Comparison of ENCODE assay signal across 9 mouse cellular contexts in genomic region chr8:119824100-119824499, GRCm38 (mm10). TPM values are rescaled to one million over a fixed set of nuclear protein-coding genes. Genes with fewer than 3 reads are reported as not detected.
DNase-seq lines count a peak whose midpoint lies in the region; ATAC-seq and TF ChIP-seq lines count a peak whose summit lies in the region.
"Had no signal": no experiment of that assay in that cellular context is flagged by ENCODE, and none has a peak within 500 bp of the region (broad histone marks: within the 10 kb centered on the region; RNA-seq: fewer than 3 reads in every experiment).

No protein-coding gene starts in this region.

- H3K9me3 ChIP-seq in forebrain, postnatal 0 days (ENCODE audit: low read length) = no peaks in the 10 kb centered on the region
- H3K9me3 ChIP-seq in forebrain, embryonic 13.5 days (replicated peaks) = no peaks in the 10 kb centered on the region
- no peaks in the 10 kb centered on the region for H3K9me3 ChIP-seq in midbrain, embryonic 12.5 days
- H3K9me3 ChIP-seq in midbrain, embryonic 13.5 days = no peaks in the 10 kb centered on the region
- H3K9me3 ChIP-seq: stomach, embryonic 15.5 days had no signal

- no peak overlapping the region for H3K4me2 ChIP-seq in forebrain, postnatal 0 days (ENCODE audit: low read depth)
- H3K4me2 ChIP-seq in forebrain, embryonic 13.5 days = no peak overlapping the region
- H3K4me2 ChIP-seq in midbrain, embryonic 12.5 days (replicated peaks) = no peak overlapping the region
- no peak overlapping the region for H3K4me2 ChIP-seq in midbrain, embryonic 13.5 days (replicated peaks)
- H3K4me2 ChIP-seq: stomach, embryonic 15.5 days had no signal

- WGBS in forebrain, postnatal 0 days = 46% methylated on average over 4 of the region's 4 CpGs
- 42% methylated on average over 4 of the region's 4 CpGs for WGBS in forebrain, embryonic 13.5 days
- 30% methylated on average over 4 of the region's 4 CpGs for WGBS in midbrain, embryonic 12.5 days
- WGBS in midbrain, embryonic 13.5 days = 42% methylated on average over 4 of the region's 4 CpGs

- no peak for TF ChIP-seq CTCF in forebrain, postnatal 0 days (IDR thresholded peaks at IDR 0.05; ENCODE audit: low read depth)

- H3K27me3 ChIP-seq in forebrain, postnatal 0 days (ENCODE audit: insufficient read depth, low read length) = no peaks in the 10 kb centered on the region
- H3K27me3 ChIP-seq in forebrain, embryonic 13.5 days = no peaks in the 10 kb centered on the region
- 0 out of 2 replicates have a peak, but pooled peaks cover 3% of the 10 kb centered on the region for H3K27me3 ChIP-seq in midbrain, embryonic 12.5 days
- no peaks in the 10 kb centered on the region for H3K27me3 ChIP-seq in midbrain, embryonic 13.5 days
- H3K27me3 ChIP-seq: stomach, embryonic 15.5 days had no signal

- DNase-seq in forebrain, postnatal 0 days = no peak
- DNase-seq in heart, postnatal 4 days = peak; percentile 68
- DNase-seq in retina, embryonic 14.5 days (ENCODE audit: low spot score) = peak; percentile 41

- H3K4me3 ChIP-seq in forebrain, postnatal 0 days (ENCODE audit: low read depth, low read length) = no peak overlapping the region
- no peak overlapping the region for H3K4me3 ChIP-seq in forebrain, embryonic 13.5 days
- H3K4me3 ChIP-seq in midbrain, embryonic 12.5 days = no peak overlapping the region
- no peak overlapping the region for H3K4me3 ChIP-seq in midbrain, embryonic 13.5 days (replicated peaks)
- H3K4me3 ChIP-seq: stomach, embryonic 15.5 days had no signal

- H3K27ac ChIP-seq in forebrain, postnatal 0 days (ENCODE audit: low read depth, low read length) = 0 out of 2 replicates have a peak overlapping the region, but pooled peaks have one; percentile 15
- no peak overlapping the region for H3K27ac ChIP-seq in forebrain, embryonic 13.5 days
- no peak overlapping the region for H3K27ac ChIP-seq in midbrain, embryonic 12.5 days (replicated peaks)
- no peak overlapping the region for H3K27ac ChIP-seq in midbrain, embryonic 13.5 days

- H3K36me3 ChIP-seq in forebrain, postnatal 0 days (ENCODE audit: insufficient read depth) = peaks cover 16% of the 10 kb centered on the region
- H3K36me3 ChIP-seq in forebrain, embryonic 13.5 days (ENCODE audit: poor library complexity, severe bottlenecking) = peaks cover 34% of the 10 kb centered on the region
- H3K36me3 ChIP-seq in midbrain, embryonic 12.5 days = peaks cover 22% of the 10 kb centered on the region
- H3K36me3 ChIP-seq in midbrain, embryonic 13.5 days = peaks cover 34% of the 10 kb centered on the region

- H3K4me1 ChIP-seq in forebrain, postnatal 0 days (ENCODE audit: insufficient read depth) = 0 out of 2 replicates have a peak, but pooled peaks cover 4% of the 10 kb centered on the region
- H3K4me1 ChIP-seq in forebrain, embryonic 13.5 days = peaks cover 38% of the 10 kb centered on the region
- peaks cover 42% of the 10 kb centered on the region for H3K4me1 ChIP-seq in midbrain, embryonic 12.5 days
- peaks cover 38% of the 10 kb centered on the region for H3K4me1 ChIP-seq in midbrain, embryonic 13.5 days (replicated peaks)

- H3K9ac ChIP-seq in forebrain, postnatal 0 days = no peak overlapping the region
- H3K9ac ChIP-seq in forebrain, embryonic 13.5 days = no peak overlapping the region
- H3K9ac ChIP-seq in midbrain, embryonic 12.5 days (replicated peaks) = no peak overlapping the region
- no peak overlapping the region for H3K9ac ChIP-seq in midbrain, embryonic 13.5 days (replicated peaks)
- H3K9ac ChIP-seq: stomach, embryonic 15.5 days had no signal

- ATAC-seq in forebrain, postnatal 0 days = peak; percentile 69
- ATAC-seq in forebrain, embryonic 13.5 days = no peak
- 0 out of 2 replicates have a peak, but pooled peaks have one; percentile 24 for ATAC-seq in midbrain, embryonic 12.5 days (ENCODE audit: low FRiP score, low read depth)
- no peak for ATAC-seq in midbrain, embryonic 13.5 days
- no peak for ATAC-seq in activated CD4-positive, CD25-positive, alpha-beta regulatory T cell, adult 4 months
- no peak for ATAC-seq in inflammation-experienced regulatory T-cells, adult 6 months

RNA-seq across cellular contexts. Expression of gene Cotl1, which starts 16.2 kb away (rescaled TPM):
- total RNA-seq in forebrain, postnatal 0 days (2014; rRNA removed) = 177 and 224 TPM in 2 replicates
- 134 and 156 TPM in 2 replicates for polyA plus RNA-seq in forebrain, postnatal 0 days (2015; fragmentation: Nextera tagmentation; extraction: Ambion mirVana)
- polyA plus RNA-seq in forebrain, embryonic 13.5 days (2015; fragmentation: Nextera tagmentation; extraction: Ambion mirVana) = 92.3 and 99.6 TPM in 2 replicates
- polyA plus RNA-seq in midbrain, embryonic 12.5 days (2016; fragmentation: Nextera tagmentation; extraction: Ambion mirVana) = 93.4 and 131 TPM in 2 replicates
- 79.8 and 105 TPM in 2 replicates for polyA plus RNA-seq in midbrain, embryonic 13.5 days (2015; fragmentation: Nextera tagmentation; extraction: Ambion mirVana)
- 10 to 100 TPM; 51.5 to 56.0 TPM for total RNA-seq in heart, postnatal 4 days (2021)
- polyA plus RNA-seq in activated CD4-positive, CD25-positive, alpha-beta regulatory T cell, adult 4 months (2017; shearing (Covaris generic)) = 100 to 1,000 TPM; 219 to 262 TPM
- 100 to 1,000 TPM; 181 to 242 (median 218) TPM for polyA plus RNA-seq in inflammation-experienced regulatory T-cells, adult 6 months (2017; shearing (Covaris generic))

RNA-seq across cellular contexts. Expression of gene Klhl36, which starts 38.0 kb away (rescaled TPM):
- total RNA-seq in forebrain, postnatal 0 days (2014; rRNA removed) = 18.7 and 23.0 TPM in 2 replicates
- 18.0 and 20.3 TPM in 2 replicates for polyA plus RNA-seq in forebrain, postnatal 0 days (2015; fragmentation: Nextera tagmentation; extraction: Ambion mirVana)
- polyA plus RNA-seq in forebrain, embryonic 13.5 days (2015; fragmentation: Nextera tagmentation; extraction: Ambion mirVana) = 10.8 and 12.6 TPM in 2 replicates
- 13.1 and 14.7 TPM in 2 replicates for polyA plus RNA-seq in midbrain, embryonic 12.5 days (2016; fragmentation: Nextera tagmentation; extraction: Ambion mirVana)
- 12.7 and 13.0 TPM in 2 replicates for polyA plus RNA-seq in midbrain, embryonic 13.5 days (2015; fragmentation: Nextera tagmentation; extraction: Ambion mirVana)
- 1 to 10 TPM; 4.7 to 4.8 TPM for total RNA-seq in heart, postnatal 4 days (2021)
- 1 to 10 TPM; 5.6 to 8.1 TPM for polyA plus RNA-seq in activated CD4-positive, CD25-positive, alpha-beta regulatory T cell, adult 4 months (2017; shearing (Covaris generic))
- 1 to 10 TPM; 6.8 to 8.0 (median 7.1) TPM for polyA plus RNA-seq in inflammation-experienced regulatory T-cells, adult 6 months (2017; shearing (Covaris generic))

RNA-seq across cellular contexts. Expression of gene Tldc1, which starts 45.9 kb away (rescaled TPM):
- 21.0 and 21.1 TPM in 2 replicates for total RNA-seq in forebrain, postnatal 0 days (2014; rRNA removed)
- 6.8 and 9.4 TPM in 2 replicates for polyA plus RNA-seq in forebrain, postnatal 0 days (2015; fragmentation: Nextera tagmentation; extraction: Ambion mirVana)
- polyA plus RNA-seq in forebrain, embryonic 13.5 days (2015; fragmentation: Nextera tagmentation; extraction: Ambion mirVana) = 11.6 and 14.4 TPM in 2 replicates
- polyA plus RNA-seq in midbrain, embryonic 12.5 days (2016; fragmentation: Nextera tagmentation; extraction: Ambion mirVana) = 10.3 and 13.3 TPM in 2 replicates
- polyA plus RNA-seq in midbrain, embryonic 13.5 days (2015; fragmentation: Nextera tagmentation; extraction: Ambion mirVana) = 10.9 and 11.0 TPM in 2 replicates
- total RNA-seq in heart, postnatal 4 days (2021) = 1 to 10 TPM; 9.0 to 9.2 TPM
- polyA plus RNA-seq in activated CD4-positive, CD25-positive, alpha-beta regulatory T cell, adult 4 months (2017; shearing (Covaris generic)) = 10 to 100 TPM in 1 of 2 experiments, 1 to 10 TPM in 1; 8.8 to 11.1 TPM
- 1 to 10 TPM; 6.1 to 7.4 (median 7.0) TPM for polyA plus RNA-seq in inflammation-experienced regulatory T-cells, adult 6 months (2017; shearing (Covaris generic))

Comparison
In these comparisons a context has a peak if more than half of its experiments do, and no peak if none do; other contexts are left out.
1. ATAC-seq: peak in forebrain, postnatal 0 days (single experiment) and midbrain, embryonic 12.5 days (single experiment); none in forebrain, embryonic 13.5 days (single experiment), midbrain, embryonic 13.5 days (single experiment), activated CD4-positive, CD25-positive, alpha-beta regulatory T cell, adult 4 months (single experiment) and inflammation-experienced regulatory T-cells, adult 6 months (single experiment).